Mouse (Mus musculus) midbrain, embryonic 14.5 days (tissue): ENCODE data around the gene Insig1. TPM values are rescaled to one million over a fixed set of nuclear protein-coding genes. Genes with fewer than 3 reads are reported as not detected.

Experiments used
- ATAC-seq: fragments of 200-750 bp; cut with Nextera tagmentation; 2 replicates; pipeline ENCODE4 v1.8.0; 2017; ENCODE audit warnings: moderate number of reproducible peaks, moderate library complexity; ENCODE audit not compliant: low FRiP score, low TSS enrichment
- DNase-seq: peaks from one replicate; pipeline ENCODE4 v3.0.0-alpha.2; 2015
- H3K27ac ChIP-seq: fragments of 300-500 bp; sonication (generic); replicated peaks from 2 replicates; pipeline ENCODE4 v1.5.1; 2014; ENCODE audit warnings: mild to moderate bottlenecking, low read depth, low read length, moderate library complexity
- H3K27me3 ChIP-seq: fragments of 300-500 bp; sonication (generic); 2 replicates; pipeline ENCODE4 v1.6.1; 2014; ENCODE audit warnings: low read length, control low read depth, mixed read lengths; ENCODE audit not compliant: control insufficient read depth, insufficient read depth
- H3K36me3 ChIP-seq: fragments of 300-500 bp; sonication (generic); 2 replicates; pipeline ENCODE4 v1.6.1; 2014; ENCODE audit warnings: low read length, control low read depth; ENCODE audit not compliant: control insufficient read depth, insufficient read depth
- H3K4me1 ChIP-seq: fragments of 300-500 bp; sonication (generic); 2 replicates; pipeline ENCODE4 v1.6.1; 2014; ENCODE audit warnings: mild to moderate bottlenecking, antibody characterized with exemption, low read length, control low read depth; ENCODE audit not compliant: control insufficient read depth, insufficient read depth
- H3K4me2 ChIP-seq: fragments of 300-500 bp; sonication (generic); 2 replicates; pipeline ENCODE4 v1.6.1; 2014; ENCODE audit warnings: mild to moderate bottlenecking, low read length, moderate library complexity
- H3K4me3 ChIP-seq: fragments of 300-500 bp; sonication (generic); replicated peaks from 2 replicates; pipeline ENCODE4 v1.5.1; 2014; ENCODE audit warnings: low read depth, low read length
- H3K9ac ChIP-seq: fragments of 300-500 bp; sonication (generic); replicated peaks from 2 replicates; pipeline ENCODE4 v1.6.1; 2014; ENCODE audit warnings: mild to moderate bottlenecking, low read length, moderate library complexity
- H3K9me3 ChIP-seq: fragments of 300-500 bp; sonication (generic); 2 replicates; pipeline ENCODE4 v1.6.1; 2016; ENCODE audit warnings: low read length, control low read depth, mixed read lengths; ENCODE audit not compliant: control insufficient read depth
- WGBS: fragments of 180-500 bp; shearing (Covaris S2); extraction: QIAGEN DNeasy Blood & Tissue Kit; methylation state at CpG from one replicate; pipeline ENCODE4 v1.1.7; 2014; 5-methylcytosine and 5-hydroxymethylcytosine counted together
- polyA plus RNA-seq: library from polyadenylated mRNA; unstranded; fragments of >200 nt; fragmentation: Nextera tagmentation; extraction: Ambion mirVana; gene quantifications from 2 replicates; pipeline ENCODE4 v1.2.1, GENCODE M21; 2014

Insig1 gene
- polyA plus RNA-seq, 1 experiment from 2014 or later = 94.3 TPM

GRCm38 (mm10) chr5:28055450-28055849, 15.7 kb upstream of the Insig1 start:
- Histone ChIP-seq H3K4me2 (no peak overlapping the region), H3K4me1 (no peaks in the 10 kb centered on the region), H3K36me3 (no peaks in the 10 kb centered on the region), H3K9ac (no peak overlapping the region), H3K27me3 (no peaks in the 10 kb centered on the region), H3K27ac (no peak overlapping the region), H3K9me3 (no peaks in the 10 kb centered on the region), H3K4me3 (no peak overlapping the region)
- DNase-seq (no peak), ATAC-seq (no peak)
- 40% methylated on average over 2 of the region's 2 CpGs for WGBS

- no peaks in the 10 kb centered on the region for H3K27me3 ChIP-seq
- DNase-seq (no peak), ATAC-seq (no peak)
- 85% methylated on average over 3 of the region's 3 CpGs for WGBS
- no peaks in the 10 kb centered on the region for H3K4me1 ChIP-seq
- no peak overlapping the region for H3K4me3 ChIP-seq
- no peaks in the 10 kb centered on the region for H3K9me3 ChIP-seq
- no peak overlapping the region for H3K4me2 ChIP-seq
- no peaks in the 10 kb centered on the region for H3K36me3 ChIP-seq
- H3K9ac ChIP-seq = no peak overlapping the region
- no peak overlapping the region for H3K27ac ChIP-seq
These were observed 14.3 kb upstream of the Insig1 start for GRCm38 (mm10) chr5:28056877-28057276.

- Histone ChIP-seq H3K9me3 (no peaks in the 10 kb centered on the region), H3K4me1 (no peaks in the 10 kb centered on the region), H3K27me3 (no peaks in the 10 kb centered on the region), H3K9ac (no peak overlapping the region), H3K36me3 (no peaks in the 10 kb centered on the region), H3K27ac (no peak overlapping the region), H3K4me3 (no peak overlapping the region), H3K4me2 (no peak overlapping the region)
- ATAC-seq (no peak), DNase-seq (no peak)
These were observed 10.7 kb upstream of the Insig1 start for GRCm38 (mm10) chr5:28060506-28060905.

- no peak overlapping the region for H3K4me2 ChIP-seq
- no peaks in the 10 kb centered on the region for H3K36me3 ChIP-seq
- WGBS = 81% methylated on average over 6 of the region's 6 CpGs
- DNase-seq (no peak), ATAC-seq (no peak)
- no peaks in the 10 kb centered on the region for H3K27me3 ChIP-seq
- H3K9me3 ChIP-seq = no peaks in the 10 kb centered on the region
- no peaks in the 10 kb centered on the region for H3K4me1 ChIP-seq
- no peak overlapping the region for H3K27ac ChIP-seq
- no peak overlapping the region for H3K4me3 ChIP-seq
- H3K9ac ChIP-seq = no peak overlapping the region
These were observed 10.2 kb upstream of the Insig1 start for GRCm38 (mm10) chr5:28061011-28061410.

GRCm38 (mm10) chr5:28063989-28064624, 7.1 kb upstream of the Insig1 start:
- Histone ChIP-seq H3K27ac (no peak overlapping the region), H3K9me3 (no peaks in the 10 kb centered on the region), H3K4me3 (no peak overlapping the region), H3K4me2 (no peak overlapping the region), H3K36me3 (no peaks in the 10 kb centered on the region), H3K4me1 (no peaks in the 10 kb centered on the region), H3K9ac (no peak overlapping the region), H3K27me3 (no peaks in the 10 kb centered on the region)
- 86% methylated on average over 3 of the region's 3 CpGs for WGBS
- ATAC-seq = no peak
- DNase-seq = no peak

DNA sequence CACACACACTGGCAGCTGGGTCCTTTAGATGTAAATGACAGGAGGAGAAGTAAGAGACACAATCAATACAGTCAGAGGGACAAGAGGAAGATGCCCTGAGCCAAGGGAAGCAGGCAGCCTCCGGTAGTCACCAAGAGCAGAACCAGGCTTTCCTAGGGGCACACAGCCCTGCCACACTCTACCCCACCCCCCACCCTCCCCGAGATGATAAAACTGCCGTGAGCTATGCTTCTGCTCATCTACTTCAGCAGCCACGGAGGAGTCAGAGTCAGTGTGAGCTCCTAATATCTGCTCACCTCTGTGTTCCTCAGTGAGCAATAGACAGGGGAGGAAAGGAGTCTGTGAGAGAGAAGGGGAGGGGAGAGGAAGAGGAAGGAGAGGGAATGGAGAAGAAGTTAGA, 5.9 kb upstream of the Insig1 start:
- WGBS = 79% methylated on average over 4 of the region's 4 CpGs
- H3K9ac ChIP-seq = no peak overlapping the region
- DNase-seq = no peak
- no peaks in the 10 kb centered on the region for H3K27me3 ChIP-seq
- H3K4me3 ChIP-seq = no peak overlapping the region
- H3K4me2 ChIP-seq = no peak overlapping the region
- no peaks in the 10 kb centered on the region for H3K36me3 ChIP-seq
- ATAC-seq = no peak
- H3K9me3 ChIP-seq = no peaks in the 10 kb centered on the region
- no peak overlapping the region for H3K27ac ChIP-seq
- peaks cover 11% of the 10 kb centered on the region for H3K4me1 ChIP-seq

GRCm38 (mm10) chr5:28066311-28066710, 4.9 kb upstream of the Insig1 start:
- Histone ChIP-seq H3K9me3 (no peaks in the 10 kb centered on the region), H3K9ac (no peak overlapping the region), H3K4me3 (no peak overlapping the region), H3K27ac (no peak overlapping the region), H3K36me3 (no peaks in the 10 kb centered on the region), H3K4me1 (peaks cover 14% of the 10 kb centered on the region), H3K27me3 (no peaks in the 10 kb centered on the region), H3K4me2 (no peak overlapping the region)
- DNase-seq = no peak
- ATAC-seq = no peak
- WGBS = 73% methylated on average over 5 of the region's 5 CpGs

DNA sequence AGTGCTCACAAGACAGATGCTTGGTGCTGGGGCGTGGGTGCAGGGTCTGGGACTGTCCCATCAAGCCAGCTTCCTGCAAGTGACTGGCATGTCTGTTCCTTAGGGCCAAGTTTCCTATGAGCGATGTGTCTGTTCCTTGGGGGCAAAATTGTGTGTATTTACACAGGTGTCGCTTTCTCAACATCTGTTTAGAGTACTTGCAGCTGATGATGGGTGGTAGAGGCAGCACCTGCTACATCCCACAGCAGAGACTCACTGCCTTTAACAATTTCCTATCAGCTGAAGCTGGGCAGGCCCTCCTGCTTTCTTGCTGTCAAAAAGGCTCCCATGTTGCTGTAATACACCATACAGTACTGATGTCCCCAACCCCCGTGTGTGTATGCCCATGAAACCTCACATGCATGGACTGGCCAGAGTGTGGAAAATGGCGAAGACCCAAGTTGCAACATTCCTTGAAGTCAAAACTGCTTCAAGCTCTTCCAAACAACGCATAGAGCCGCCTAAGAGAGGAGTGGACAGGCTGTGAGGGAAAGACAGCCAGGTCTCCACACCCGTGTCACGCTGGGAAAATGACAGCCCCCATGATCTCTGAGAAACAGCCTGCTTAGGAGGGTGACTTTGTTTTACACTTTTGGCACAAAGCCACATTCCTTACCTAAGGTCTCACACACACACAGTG, 875 bp upstream of the Insig1 start:
- peak overlapping the region; percentile 92 for H3K27ac ChIP-seq
- H3K4me1 ChIP-seq = peaks cover 32% of the 10 kb centered on the region
- peak overlapping the region; percentile 86 for H3K4me3 ChIP-seq
- ATAC-seq (no peak), DNase-seq (no peak)
- peaks cover 21% of the 10 kb centered on the region for H3K36me3 ChIP-seq
- H3K4me2 ChIP-seq = peak overlapping the region; percentile 73
- peak overlapping the region; percentile 73 for H3K9ac ChIP-seq
- H3K27me3 ChIP-seq = no peaks in the 10 kb centered on the region
- WGBS = 22% methylated on average over 9 of the region's 9 CpGs
- no peaks in the 10 kb centered on the region for H3K9me3 ChIP-seq
